Mouse (Mus musculus): ENCODE measurements at regions not wholly inside any gene's neighbourhood (a gene's known extent, or its start where the extent isn't known, plus 50 kb on each side); places are given as distances from the start of the nearest gene placed in this dataset.

DNA sequence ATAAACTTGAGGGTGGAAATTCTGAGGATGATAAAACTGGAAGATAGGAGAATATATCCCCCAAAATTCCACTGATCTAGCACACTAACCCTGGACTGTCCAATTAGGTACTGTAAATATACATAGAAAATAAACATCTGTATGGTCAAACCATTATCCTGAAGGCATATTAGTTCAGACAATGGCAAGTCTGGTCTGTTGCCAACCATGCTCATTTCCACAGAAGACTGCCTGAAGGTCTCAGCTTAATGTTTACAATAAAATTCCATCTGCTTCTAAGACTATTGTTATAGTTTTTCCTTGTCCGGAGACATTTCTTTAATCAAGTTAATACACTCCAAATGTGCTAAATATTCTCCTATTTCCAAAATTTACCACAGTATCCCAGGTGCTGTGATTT is 441.2 kb downstream of the Sorl1 start:
- no peak for DNase-seq (ENCODE audit: low spot score)

DNA sequence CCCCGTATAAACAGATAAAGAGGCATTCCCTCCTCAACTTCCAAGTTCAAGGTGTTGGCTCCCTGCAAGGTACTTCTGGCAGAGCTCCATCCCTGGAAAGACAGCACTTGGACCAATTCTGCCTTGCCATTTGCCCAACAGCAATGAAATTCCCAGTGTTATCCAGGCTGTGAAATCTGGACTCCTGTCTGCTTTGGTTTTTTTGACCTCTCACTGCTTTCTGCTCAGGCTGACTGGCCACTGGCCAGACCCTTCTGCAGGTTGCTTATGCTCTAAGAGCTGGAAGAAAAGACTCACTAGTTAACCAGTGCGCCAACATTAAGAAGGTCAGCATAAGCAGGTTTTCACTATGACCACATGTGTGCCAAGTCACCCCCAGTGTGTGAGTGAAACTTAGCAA is 448.4 kb downstream of the Sorl1 start:
- DNase-seq (ENCODE audit: low spot score): no peak

DNA sequence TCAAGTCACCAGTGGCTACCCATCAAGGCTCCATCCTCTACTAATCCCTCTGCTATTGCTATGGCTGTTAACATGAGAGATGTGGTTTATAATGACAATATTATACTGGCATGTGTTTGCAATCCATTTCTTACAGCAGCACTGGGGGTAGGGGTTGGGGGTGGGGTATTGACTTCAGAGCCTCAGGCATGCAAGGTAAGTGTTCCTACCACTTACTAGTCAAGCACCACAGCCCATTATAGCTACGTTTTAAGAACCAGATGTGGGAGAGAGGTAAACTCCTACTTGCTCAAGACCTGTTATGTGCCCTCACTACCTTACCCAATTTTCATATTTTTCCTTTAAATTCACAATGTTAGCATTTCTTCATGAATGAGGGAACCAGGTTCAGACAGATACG is 451.1 kb downstream of the Sorl1 start:
- no peak for DNase-seq (ENCODE audit: low spot score)

DNA sequence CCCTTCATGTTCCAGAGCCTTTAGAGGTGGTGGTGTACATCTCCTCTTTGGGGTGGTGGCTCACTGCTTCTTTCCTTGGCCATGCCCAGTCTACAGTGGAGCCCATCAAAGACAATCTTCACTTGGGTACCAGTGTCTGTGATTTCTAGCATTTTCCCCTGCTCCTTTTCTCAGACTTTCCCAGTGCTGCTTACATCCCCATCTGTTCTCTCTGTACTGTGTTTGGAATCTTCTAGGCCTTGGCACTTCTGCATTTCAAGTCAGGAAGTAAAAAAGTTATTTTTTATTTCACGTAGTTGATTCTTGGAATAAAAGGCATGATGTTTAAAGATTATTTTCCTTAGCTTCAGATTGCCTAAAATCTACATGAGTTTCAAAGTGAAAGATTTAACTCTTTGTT is 455.4 kb downstream of the Sorl1 start:
- no peak for DNase-seq (ENCODE audit: low spot score)

DNA sequence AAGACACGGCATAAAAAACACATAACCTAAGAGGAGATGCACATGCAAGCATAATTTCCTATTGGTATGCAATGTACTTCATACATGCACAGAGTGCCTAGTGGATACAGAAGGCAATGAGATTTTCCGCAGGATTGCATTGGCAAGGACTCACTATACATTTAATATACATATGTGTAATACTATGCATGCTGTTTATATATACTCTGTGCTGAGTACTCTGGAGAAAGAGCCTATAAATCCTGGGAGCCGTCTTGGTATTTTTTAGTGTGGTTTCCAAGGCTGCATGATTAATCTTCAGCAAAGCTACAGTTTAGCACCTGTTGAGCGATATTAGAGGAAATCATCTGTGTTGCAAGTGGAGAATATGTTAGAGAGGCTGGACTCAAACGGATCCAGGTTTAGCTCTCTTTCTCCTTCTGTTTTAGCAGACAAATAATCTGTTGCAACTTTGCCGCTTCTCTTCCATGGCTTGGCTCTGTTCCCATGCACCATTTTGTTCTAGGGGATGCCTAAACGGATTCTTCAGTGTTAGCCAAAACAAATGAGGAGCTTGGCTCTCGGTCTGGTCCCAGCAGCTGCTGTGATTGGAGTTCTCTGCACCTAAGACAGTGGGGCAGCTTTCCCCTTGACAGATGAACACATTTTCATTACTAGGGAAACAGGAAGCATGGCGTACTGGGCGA is 459.0 kb downstream of the Sorl1 start:
- peak; percentile 32 for DNase-seq (ENCODE audit: low spot score)

DNA sequence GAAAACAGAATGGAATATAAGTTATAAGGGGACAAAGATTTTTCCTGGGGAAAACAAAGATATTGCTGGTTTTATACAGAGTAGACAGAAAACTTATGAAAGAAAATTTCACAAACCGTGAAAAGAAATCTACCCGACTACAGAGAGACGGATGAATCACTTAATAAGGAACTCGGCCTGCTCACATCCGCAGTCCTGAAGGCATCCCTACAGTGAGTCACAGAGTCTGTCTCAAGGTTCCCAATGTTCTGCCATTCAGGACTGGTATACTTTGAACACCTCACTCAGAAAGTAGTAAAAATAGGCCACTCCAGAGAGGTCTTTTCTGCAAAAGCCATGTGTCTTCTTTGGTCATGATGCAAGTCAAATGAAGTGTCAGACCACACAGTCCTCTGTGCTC is 463.5 kb downstream of the Sorl1 start:
- DNase-seq (ENCODE audit: low spot score): no peak

DNA sequence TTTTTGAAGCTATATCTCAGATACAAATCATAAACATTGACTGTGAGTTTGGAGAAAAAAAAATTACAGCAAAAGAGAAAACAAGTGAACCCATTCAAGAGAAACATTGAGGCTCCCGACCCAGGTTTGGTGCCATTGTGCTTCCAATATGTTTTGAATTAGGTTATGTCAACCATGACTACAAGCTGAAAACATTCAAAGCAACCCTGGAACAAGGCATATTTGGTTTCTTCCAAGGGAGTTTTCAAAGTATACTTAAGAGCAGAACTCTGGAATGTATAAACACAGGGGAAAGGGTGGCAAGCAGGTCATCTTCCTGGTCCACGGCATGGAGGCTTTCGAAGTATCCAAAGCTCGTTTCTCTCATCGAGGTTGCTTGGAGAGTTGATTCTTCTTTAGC is 464.1 kb downstream of the Sorl1 start:
- no peak for DNase-seq (ENCODE audit: low spot score)

DNA sequence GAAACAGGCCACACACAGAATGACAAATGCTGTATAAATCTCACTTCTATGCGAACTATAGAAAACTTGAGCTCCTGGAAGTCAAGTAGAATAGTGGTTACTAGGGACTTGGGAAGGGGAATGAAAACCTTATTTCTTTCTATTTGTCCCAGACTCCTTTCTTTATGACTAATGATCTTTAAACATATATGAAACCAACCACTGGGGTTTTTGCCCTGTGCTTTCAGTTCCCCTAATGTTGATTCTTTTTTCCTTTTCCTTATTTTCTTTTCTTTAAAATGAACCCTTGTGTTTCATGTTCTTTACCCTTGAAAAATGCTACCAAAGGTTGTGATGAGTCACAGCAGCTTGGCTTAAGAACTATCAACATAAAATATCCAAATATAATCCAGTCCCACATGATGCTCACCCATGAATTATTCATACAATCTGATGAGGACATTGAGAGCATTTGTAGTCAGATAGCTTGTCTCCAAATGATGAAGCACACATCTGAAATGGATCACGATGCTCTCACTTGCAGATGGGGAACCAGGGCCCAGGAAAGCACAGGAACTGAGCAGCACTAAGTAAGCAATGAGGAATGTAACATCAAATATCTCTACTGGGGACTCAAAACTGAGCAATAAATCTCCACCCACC is 470.2 kb upstream of the Ubash3b start:
- DNase-seq (ENCODE audit: low spot score): peak; percentile 37

DNA sequence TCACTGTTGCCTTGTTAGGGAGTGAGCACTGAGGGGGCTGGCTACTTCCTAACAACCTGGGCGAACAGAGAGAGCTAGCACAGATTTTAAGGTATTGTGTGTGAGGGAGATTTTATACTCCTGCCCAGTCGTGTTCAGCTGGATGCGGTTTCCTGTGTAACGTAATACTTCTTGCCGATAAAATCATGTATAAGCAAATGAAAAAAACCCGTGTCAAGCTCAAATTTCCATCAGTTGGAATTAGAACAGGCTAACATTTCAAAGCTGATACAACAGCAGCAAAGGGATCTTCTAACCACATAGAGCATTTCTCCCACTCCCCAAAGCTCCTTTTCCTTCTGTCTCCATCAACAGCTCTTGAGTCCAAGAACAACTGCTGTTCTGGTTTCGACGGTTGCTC is 459.8 kb upstream of the Ubash3b start:
- DNase-seq (ENCODE audit: low spot score): no peak

DNA sequence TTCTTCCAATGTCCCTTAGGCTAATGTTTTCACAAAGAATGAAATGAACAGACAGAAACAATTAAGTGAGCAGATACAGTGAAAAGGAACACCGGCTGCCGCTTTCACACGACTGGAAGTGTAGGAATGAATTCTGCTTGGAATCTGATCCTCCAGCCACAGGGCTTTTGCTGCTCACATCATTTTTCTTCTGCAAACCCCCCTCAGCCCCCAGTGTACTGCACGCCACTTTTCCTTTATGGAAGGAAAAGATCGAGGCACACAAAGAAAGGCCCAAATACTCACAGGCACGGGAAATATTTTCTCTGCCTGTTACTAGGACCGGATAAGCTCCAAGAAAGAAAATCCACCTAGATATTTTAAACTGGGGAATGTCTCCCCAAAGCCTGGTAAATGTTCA is 452.5 kb upstream of the Ubash3b start:
- DNase-seq (ENCODE audit: low spot score): no peak

DNA sequence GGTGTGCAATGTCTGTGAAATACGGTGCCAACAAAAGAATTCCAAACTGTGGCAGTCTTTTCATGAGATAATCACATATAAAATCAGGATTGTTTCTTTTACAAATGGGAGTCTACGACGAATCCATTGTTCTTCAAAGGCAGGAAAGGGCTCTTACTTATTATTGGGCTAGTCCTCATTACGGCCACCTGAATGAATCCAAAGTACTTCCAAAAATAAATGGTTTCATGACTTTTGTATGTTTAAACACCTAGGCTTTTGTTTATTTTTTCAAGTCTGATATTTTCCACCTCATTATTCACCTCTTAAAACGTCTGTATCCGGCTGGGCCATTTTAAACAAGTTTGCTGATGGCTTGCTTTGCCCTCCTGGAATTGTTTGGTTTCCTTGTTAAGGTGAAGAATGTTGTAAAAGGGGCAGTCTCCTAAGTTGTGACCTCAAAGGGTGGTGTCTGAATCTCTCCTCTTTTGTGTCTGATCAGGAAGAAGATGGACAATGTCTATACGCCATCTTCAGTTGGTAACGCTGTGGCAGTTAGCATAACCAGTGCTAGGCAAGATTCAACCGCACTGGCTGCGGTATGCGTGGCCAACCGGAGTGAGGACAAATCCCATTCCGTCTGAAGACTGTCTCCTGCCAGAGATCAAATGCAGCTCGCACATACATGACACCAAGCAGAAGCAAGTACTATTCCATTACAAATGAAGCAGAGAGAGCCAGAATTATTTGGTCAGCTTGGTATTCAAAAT is 451.5 kb upstream of the Ubash3b start:
- no peak for DNase-seq (ENCODE audit: low spot score)

DNA sequence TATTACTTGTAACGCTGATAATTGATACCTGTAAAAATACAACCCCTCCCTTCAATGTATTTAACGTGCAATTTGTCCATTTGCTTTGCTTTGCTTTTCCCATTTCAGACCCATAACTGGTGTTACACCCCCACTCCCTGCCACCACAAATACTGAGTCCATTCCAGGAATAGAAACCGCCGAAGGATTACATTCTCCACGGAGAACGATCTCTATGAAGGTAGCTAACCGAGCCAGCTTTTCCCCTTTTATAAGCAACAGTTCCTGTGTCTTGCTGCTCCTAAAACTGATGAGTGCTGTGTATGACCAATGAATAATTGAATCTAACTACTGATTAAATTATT is 450.9 kb upstream of the Ubash3b start:
- no peak for DNase-seq (ENCODE audit: low spot score)

DNA sequence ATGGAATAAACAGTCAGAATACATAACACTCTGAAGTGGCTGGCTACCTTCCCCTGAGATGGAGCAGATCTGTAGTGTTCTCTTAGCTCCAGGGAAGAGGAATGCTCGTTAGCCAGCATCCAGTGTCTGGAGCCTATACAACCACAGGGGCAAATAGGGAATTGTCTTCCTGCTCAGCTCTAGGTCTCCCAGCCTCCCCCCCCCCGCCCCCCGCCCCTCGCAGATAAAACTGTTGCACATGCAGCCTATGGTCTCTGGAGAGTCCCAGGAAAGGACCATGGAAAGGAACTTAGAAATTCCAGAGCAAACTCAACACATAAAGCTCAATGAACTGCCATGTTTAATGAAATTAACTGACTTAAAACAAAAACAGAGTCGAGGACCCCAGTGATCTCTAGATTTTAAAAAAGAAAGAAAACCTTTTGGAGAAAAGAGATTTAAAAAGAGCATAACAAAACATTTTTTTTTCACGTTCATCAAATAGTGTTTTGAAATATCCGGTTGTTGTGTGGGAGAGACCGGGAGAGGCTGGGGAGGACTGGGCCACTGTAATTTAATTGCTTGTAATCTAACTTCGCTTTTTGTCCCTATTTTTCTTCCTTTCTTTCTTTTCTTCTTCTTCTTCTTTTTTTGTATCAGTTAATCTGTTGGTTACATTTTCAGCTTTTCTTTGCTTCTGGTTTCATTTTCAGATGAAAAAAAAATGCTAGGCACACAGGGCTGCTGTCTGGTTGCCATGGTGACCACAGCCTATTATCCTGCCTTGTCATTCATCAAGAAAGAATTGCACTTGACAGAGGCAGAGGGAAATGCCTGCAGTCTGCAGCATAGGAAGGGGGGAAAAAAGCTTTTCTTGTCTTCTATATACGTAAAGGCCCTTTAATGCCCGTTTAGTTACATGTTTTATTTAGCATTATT is 450.3 kb upstream of the Ubash3b start:
- DNase-seq (ENCODE audit: low spot score): peak; percentile 59

DNA sequence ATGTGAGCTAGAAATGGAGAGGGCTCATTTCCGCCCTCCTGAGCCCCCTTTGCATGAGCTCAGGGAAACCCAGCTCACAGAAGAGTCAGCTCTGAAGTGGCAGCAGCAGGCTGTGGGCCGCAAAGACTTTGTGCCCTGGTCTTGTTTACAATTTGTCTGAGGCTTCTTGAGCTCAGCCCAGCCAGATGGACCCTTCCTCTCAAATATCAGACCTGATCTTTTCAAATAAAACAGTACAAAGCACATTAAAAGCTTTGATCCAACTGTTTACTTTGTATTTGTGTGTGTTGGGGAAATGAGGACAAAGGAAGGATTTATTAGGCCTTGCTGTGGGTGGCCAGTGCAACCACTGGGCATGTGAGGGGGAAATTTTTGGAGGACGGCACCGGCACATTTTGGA is 448.9 kb upstream of the Ubash3b start:
- no peak for DNase-seq (ENCODE audit: low spot score)

DNA sequence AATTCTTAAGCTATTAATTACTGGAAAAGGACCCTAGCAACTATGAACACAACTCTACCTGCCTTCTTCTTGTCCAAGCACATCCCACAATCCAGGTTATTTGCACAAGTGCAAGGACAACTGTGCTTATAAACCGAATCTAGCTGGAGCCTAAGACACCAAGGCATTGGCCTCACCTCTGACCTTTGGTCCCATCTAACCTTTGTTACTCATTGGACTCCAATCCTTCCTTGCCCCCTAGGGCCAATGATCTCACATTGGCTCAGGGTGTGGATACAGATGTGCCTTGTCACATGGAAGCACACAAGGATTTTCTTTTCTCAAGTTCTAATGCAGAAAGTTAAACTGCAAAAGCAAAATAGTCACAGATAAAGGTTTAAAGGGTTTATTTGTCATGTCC is 444.6 kb upstream of the Ubash3b start:
- DNase-seq (ENCODE audit: low spot score): no peak

DNA sequence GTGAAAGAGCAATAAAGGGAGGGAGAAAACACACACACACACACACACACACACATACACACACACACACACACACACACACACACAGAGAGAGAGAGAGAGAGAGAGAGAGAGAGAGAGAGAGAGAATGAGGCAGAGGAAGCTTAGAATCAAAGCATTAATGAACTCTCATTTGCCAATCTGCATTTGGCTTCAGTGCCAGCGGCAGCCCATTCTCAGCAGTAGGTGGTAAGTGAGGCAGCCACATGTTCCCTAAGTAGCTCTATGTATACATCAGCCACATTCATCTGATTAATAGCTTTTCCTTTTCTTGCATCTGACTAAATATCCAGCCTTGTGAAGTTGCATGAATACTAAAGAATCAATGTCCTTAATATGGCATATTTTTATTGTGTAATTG is 443.4 kb upstream of the Ubash3b start:
- no peak for DNase-seq (ENCODE audit: low spot score)

DNA sequence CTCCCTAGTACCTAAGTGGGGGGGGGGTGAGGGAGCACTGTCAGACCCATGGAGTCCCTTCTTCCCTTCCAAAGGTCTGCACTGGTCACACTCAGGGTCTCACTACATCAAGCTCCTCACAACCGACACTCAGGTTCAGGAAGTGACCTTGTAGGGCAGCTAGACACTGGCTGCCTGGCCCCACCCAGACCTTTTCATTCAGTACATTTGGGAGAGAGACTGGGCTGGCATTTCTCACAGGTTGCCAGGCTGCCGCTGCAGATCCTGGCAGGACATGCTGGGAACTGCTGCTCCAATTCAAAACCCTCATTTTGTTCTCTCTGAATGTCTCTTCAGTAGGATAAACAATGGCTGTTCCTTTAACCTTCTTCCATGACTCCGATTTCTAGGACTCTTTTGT is 439.3 kb upstream of the Ubash3b start:
- DNase-seq (ENCODE audit: low spot score): no peak

DNA sequence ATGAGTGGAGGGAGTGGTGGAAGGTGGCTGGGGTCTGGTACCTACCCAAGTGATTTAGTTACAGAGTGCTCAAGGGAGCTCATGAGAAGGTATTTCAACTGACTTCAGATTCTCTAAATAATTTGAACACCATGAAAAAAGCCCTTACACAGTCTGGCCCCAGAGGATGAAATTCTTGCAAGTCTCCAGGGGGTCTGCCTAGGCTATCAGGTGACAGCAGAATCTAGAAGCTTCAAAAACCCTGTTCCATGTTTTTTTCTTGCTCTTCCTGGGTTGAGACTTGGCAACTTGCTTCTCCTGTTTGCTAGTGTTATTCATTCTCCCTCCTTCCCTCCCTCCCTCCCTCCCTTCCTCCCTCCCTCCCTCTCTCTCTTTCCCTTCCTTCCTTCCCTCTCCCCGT is 438.4 kb upstream of the Ubash3b start:
- no peak for DNase-seq (ENCODE audit: low spot score)

DNA sequence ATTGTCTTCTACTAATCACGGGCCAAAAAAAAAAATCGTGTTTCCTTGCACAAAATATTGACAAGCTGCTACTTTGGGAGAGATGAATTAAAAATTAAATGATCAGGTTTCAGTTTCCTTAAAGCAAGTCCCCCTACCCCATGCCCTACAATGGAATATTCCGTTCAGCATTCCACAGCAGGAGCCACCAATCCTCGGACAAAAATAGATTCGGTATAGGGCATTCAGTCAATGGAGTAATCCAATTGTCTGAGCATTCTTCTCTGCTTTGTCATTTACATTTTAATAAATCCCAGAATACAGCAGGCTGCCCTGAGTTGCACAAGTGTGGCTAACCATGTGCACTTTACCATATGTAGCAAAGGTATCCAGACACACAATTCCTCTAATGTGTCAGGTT is 434.3 kb upstream of the Ubash3b start:
- DNase-seq (ENCODE audit: low spot score): no peak

DNA sequence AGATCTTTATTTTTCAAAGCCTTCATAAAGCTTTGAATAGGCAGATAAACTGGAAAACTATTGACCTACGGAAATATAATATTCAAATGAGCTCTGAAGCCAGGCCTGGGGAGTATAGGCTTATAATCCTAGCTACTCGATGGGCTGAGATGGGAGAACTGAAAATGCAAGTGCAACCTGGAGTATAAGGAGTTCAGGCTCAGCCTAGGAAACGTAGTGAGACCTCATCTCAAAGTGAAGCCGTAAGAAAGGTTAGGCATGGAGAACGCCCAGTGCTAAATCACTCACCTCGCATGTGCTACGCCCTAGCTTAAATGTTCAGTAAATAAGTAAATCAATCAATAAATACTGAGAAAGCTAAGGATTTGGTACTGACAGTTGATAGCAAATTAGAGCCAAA is 432.5 kb upstream of the Ubash3b start:
- DNase-seq (ENCODE audit: low spot score): no peak

DNA sequence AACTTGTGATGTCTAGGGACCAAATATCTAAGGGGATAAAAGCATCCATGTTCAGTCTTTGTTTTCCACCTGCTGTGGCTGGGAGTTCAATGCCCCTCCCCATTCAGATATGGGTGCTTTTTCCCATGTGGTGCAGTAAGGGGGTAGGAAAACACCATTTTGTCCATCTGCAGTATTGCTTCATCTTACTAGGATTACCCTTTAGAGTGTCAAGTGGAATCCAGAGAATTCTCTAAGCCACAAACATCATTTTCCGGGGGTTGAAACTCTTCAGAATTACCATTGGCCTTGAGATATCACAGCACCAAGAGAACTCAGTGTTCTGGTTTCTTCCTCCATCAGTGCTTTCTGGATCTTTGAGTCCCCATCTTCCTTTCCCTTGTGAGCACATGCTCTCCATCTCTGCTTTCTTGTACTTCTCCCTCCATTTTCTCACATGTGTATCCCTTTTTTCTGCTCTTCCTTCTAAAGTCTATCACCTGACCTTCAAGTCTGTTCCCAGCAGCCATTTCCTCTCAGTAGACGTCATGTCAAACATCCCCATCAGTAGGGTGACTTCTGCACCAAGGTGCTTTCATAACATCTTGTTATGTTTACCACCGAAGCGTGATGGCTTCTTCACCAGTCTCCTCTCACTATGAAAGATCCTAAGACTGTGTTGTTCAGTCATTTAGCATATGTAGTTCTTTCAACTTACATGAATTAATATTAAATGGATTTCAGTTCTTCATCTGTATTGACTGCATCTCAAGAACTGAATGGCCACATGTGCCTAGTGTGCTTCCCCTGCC is 431.6 kb upstream of the Ubash3b start:
- DNase-seq (ENCODE audit: low spot score): no peak

DNA sequence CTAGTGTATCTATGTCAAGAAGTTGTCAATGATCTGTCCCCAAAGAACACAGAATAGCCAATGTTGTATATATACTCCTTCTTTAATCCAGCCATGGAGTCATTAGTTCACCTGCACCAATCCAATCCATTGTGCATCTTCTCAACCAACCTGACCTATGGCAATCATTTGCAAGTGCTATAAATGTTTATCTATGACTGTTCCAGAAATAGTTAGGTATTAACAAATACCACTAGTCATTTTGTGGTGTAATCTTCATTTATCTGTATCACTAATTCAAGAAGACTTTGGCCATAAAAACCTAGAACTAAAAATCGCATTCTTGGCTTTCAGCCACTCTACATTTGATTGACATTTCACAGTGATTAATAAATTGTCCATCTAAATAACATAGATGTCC is 430.6 kb upstream of the Ubash3b start:
- DNase-seq (ENCODE audit: low spot score): no peak

Data from left cerebral cortex, adult 11 months (tissue).